ENCODE assay signal across 26 mouse cellular contexts in genomic region chr2:73927711-73928110, GRCm38 (mm10).
"Had no signal": no experiment of that assay in that cellular context is flagged by ENCODE, and none has a peak within 500 bp of the region (broad histone marks: within the 10 kb centered on the region; RNA-seq: fewer than 3 reads in every experiment).

No protein-coding gene starts in this region.

- H3K4me3 ChIP-seq: heart, embryonic 13.5 days; heart, embryonic 15.5 days; hindbrain, embryonic 13.5 days; hindbrain, embryonic 15.5 days; intestine, embryonic 15.5 days; layer of hippocampus, adult 2 months; left cerebral cortex, adult 2 months; limb, embryonic 10.5 days; limb, embryonic 12.5 days; liver, embryonic 13.5 days; liver, embryonic 15.5 days had no signal

- H3K27me3 ChIP-seq: heart, embryonic 13.5 days; heart, embryonic 15.5 days; hindbrain, embryonic 13.5 days; hindbrain, embryonic 15.5 days; intestine, embryonic 15.5 days; limb, embryonic 12.5 days; liver, embryonic 13.5 days had no signal

- H3K4me2 ChIP-seq: heart, embryonic 11.5 days; heart, embryonic 13.5 days; heart, embryonic 15.5 days; hindbrain, embryonic 13.5 days; hindbrain, embryonic 15.5 days; intestine, embryonic 15.5 days; limb, embryonic 12.5 days; liver, embryonic 11.5 days; liver, embryonic 13.5 days; liver, embryonic 15.5 days had no signal

- H3K4me1 ChIP-seq: heart, embryonic 15.5 days; hindbrain, embryonic 13.5 days; intestine, embryonic 15.5 days; liver, embryonic 13.5 days; liver, embryonic 15.5 days had no signal

- DNase-seq: gastrocnemius, postnatal 14 days; gastrocnemius, postnatal 36 days; heart, adult 18-20 months; heart, postnatal 14 days; heart, postnatal 36 days; kidney, adult 18-20 months; kidney, adult 8-10 months; kidney, postnatal 10 days; kidney, postnatal 25 days; kidney, postnatal 4 days; liver; liver, embryonic 13.5 days had no signal

- H3K36me3 ChIP-seq: heart, embryonic 13.5 days; heart, embryonic 15.5 days; hindbrain, embryonic 13.5 days; hindbrain, embryonic 15.5 days; intestine, embryonic 15.5 days; limb, embryonic 10.5 days; limb, embryonic 12.5 days; liver, embryonic 13.5 days; liver, embryonic 15.5 days had no signal

- H3K27ac ChIP-seq: heart, embryonic 13.5 days; heart, embryonic 15.5 days; hindbrain, embryonic 13.5 days; hindbrain, embryonic 15.5 days; intestine, embryonic 15.5 days; layer of hippocampus, adult 2 months; left cerebral cortex, adult 2 months; limb, embryonic 10.5 days; limb, embryonic 12.5 days; liver, embryonic 13.5 days; liver, embryonic 15.5 days had no signal

- H3K9me3 ChIP-seq: heart, embryonic 15.5 days; hindbrain, embryonic 13.5 days; hindbrain, embryonic 15.5 days; intestine, embryonic 15.5 days; limb, embryonic 10.5 days; liver, embryonic 13.5 days; liver, embryonic 15.5 days had no signal

- H3K9ac ChIP-seq: heart, embryonic 13.5 days; heart, embryonic 15.5 days; hindbrain, embryonic 13.5 days; hindbrain, embryonic 15.5 days; intestine, embryonic 15.5 days; limb, embryonic 12.5 days; liver, embryonic 13.5 days; liver, embryonic 15.5 days had no signal

- ATAC-seq: inflammation-experienced regulatory T-cells, adult 6 months; intestine, embryonic 15.5 days; intestine, postnatal 0 days had no signal
